Mouse (Mus musculus) testis, postnatal 10 days (tissue): ENCODE data around the gene Olfr1196.
"Not testable (repeated sequence)": the region's sequence is repeated elsewhere in the genome, so short reads cannot be mapped to it uniquely, and the experiment has no call there.

Source experiments
- DNase-seq: peaks from one replicate; pipeline ENCODE4 v3.0.0; 2021; ENCODE audit warnings: low spot score

The Olfr1196 gene

GRCm38 (mm10) chr2:88704497-88704896 lies at the start of gene Olfr1196:
TSS of gene Olfr1196 (minus strand) at chr2:88704597.
- DNase-seq: no peak

GRCm38 (mm10) chr2:88751270-88751669 lies 46.9 kb upstream of the Olfr1196 start, which contains the start of gene Olfr1198:
TSS of gene Olfr1198 (minus strand) at chr2:88751370.
- DNase-seq: no peak

- DNase-seq: no peak
These were observed 39.0 kb upstream of the Olfr1196 start for GRCm38 (mm10) chr2:88743379-88743778.

GRCm38 (mm10) chr2:88732266-88732665 lies 27.9 kb upstream of the Olfr1196 start, which contains the start of gene Olfr1197:
TSS of gene Olfr1197 (minus strand) at chr2:88732366.
- DNase-seq: no peak

- no peak for DNase-seq
These were observed 15.3 kb downstream of the Olfr1196 start, which contains the start of gene Olfr1195 for GRCm38 (mm10) chr2:88689087-88689486. TSS of gene Olfr1195 (minus strand) at chr2:88689187.

- DNase-seq: not testable (repeated sequence)
These were observed 29.1 kb downstream of the Olfr1196 start, which contains the start of gene Olfr1193 for GRCm38 (mm10) chr2:88675328-88675727. TSS of gene Olfr1193 (plus strand) at chr2:88675628.

- no peak for DNase-seq
These were observed 56.2 kb downstream of the Olfr1196 start, which contains the start of gene Olfr1192-ps1 for GRCm38 (mm10) chr2:88648209-88648608. TSS of gene Olfr1192-ps1 (plus strand) at chr2:88648509.
